Mouse (Mus musculus) brain, embryonic 14.5 days (tissue): ENCODE measurements around the gene 2010111I01Rik. TPM values are rescaled to one million over a fixed set of nuclear protein-coding genes. Genes with fewer than 3 reads are reported as not detected.
"Not testable (repeated sequence)": the region's sequence is repeated elsewhere in the genome, so short reads cannot be mapped to it uniquely, and the experiment has no call there.

ENCODE experiments used
- DNase-seq: peaks from one replicate; pipeline ENCODE4 v3.0.0-alpha.2; 2011; ENCODE audit warnings: low read depth
- CTCF ChIP-seq: fragments of 200-500 bp; IDR thresholded peaks from 2 replicates; pipeline ENCODE4 v1.5.1; 2012; ENCODE audit warnings: inconsistent platforms, mild to moderate bottlenecking, moderate library complexity, borderline replicate concordance; ENCODE audit not compliant: insufficient read depth, insufficient read length; ENCODE audit errors: extremely low read depth
- POLR2A ChIP-seq: fragments of 200-500 bp; IDR thresholded peaks from 2 replicates; pipeline ENCODE4 v1.6.1; 2012; ENCODE audit warnings: mild to moderate bottlenecking, inconsistent platforms, borderline replicate concordance; ENCODE audit not compliant: poor library complexity, insufficient read depth, insufficient read length, severe bottlenecking; ENCODE audit errors: extremely low read depth
- polyA plus RNA-seq: library from polyadenylated mRNA; depleted of rRNA; stranded (reverse); fragments of >200 nt; gene quantifications from 2 replicates; pipeline ENCODE4 v1.2.3, GENCODE M21; 2012

The 2010111I01Rik gene
- polyA plus RNA-seq, 1 experiment, result 27.2 TPM

DNA sequence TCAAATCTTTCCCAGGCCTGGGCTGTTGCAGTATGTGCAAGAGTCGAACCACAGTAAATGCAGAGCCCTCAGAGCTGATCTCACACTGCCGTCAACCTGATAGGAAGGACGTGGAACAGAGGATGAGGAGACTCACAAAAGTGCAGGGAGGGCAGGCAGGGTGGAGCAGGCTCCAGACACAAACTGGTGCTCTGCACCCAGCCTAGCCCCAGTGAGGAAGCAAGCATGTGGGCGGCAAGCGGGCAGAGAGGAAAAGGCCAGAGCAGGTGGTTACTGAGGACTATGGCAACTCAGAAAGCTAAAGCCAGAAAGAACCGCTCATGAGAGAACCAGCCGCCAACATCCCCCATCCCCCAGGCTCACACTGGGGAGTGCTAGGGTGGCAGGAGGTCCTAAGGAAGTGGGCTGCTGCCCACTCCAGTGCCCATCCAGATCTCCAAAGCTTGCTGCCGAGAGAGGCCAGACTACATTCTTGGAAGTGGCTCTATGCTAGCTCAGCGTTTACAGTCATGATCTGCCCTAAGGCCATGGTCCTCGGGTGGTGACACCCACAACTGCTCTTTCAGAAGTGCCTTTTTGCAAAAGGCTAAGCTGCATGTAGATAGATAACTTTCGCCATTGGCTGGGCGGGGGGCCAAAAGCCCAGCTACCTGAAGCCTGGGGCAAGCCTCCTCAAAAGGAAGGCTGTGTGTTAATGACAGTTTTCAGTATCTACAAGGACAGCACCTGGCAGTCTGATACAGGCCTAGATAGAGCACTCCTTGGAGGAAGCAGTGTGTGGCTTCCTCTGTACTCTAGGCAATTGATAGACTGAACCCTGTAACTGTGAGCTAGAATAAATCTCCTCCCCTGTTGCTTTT lies 349.3 kb downstream of the 2010111I01Rik start:
- TF ChIP-seq CTCF, result no peak
- TF ChIP-seq POLR2A, result no peak
- DNase-seq, result no peak

DNA sequence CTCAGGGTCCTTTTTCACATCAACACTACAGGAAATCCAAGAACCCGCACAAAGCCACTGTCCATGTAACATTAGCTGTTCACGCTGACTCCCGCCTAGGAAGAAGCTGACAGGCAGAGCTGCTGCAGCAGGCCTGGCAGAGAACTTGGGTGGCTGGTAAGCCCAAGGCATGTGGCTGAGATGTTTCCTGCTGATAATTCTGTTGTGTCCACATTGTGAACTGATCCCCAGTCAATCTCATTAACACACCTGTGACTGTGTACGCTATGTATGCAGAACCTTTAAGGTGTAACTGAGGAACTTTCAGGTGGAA lies 349.9 kb downstream of the 2010111I01Rik start:
- TF ChIP-seq CTCF (no peak), POLR2A (no peak)
- DNase-seq, result no peak

DNA sequence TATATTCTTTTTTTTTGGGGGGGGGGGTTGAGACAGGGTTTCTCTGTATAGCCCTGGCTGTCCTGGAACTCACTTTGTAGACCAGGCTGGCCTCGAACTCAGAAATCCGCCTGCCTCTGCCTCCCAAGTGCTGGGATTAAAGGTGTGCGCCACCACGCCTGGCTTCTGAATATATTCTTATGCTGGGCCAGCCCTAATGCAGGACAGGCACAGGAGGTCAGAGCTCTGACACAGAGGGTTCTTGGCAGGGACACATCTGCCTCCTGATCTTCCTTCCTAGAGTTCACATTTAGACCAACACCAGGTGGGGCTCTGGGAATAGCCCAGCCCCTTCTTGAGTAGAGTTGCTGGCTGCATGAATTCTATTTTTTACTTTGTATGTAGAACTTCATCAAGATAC lies 350.4 kb downstream of the 2010111I01Rik start:
- not testable (repeated sequence) for DNase-seq

DNA sequence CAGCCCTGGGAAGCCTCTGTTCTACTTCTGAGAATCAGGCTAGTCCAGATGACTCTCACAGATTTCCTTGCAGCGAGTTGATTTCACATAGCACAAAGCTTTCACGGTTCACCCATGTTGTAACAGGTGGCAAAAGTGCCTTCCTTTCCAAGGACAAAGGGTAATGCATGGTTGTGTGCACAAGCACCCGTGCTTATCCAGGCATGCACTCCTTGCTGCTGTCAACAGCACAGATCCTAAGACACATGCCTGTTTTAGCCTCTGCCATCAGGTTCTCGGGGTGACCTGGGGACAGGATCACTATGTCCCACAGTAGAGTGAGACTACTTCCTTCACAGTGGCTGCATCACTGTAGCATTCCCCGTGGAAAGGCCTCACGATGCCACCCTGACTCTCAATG lies 351.1 kb downstream of the 2010111I01Rik start:
- no peak for TF ChIP-seq CTCF
- TF ChIP-seq POLR2A, result no peak
- no peak for DNase-seq

DNA sequence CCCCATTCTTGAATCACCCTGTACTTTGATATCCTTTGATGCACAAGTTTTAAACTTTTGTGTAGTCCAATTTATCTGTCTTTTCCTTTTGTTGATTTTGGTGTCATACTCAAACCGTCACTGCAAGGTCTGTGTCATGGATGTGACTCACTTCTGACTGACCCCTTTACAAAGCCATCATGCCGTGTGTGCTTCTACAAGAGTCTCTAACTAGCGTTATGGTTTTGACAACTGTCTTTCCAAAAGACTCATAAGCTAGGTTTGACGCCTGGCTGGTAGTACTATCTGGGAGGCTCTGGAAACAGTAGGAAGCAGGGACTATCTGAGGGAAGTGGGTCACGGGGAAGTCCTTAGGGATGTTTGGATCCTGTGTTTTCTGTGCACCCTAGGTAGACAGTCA lies 351.7 kb downstream of the 2010111I01Rik start:
- no peak for DNase-seq
- TF ChIP-seq POLR2A (no peak), CTCF (no peak)

DNA sequence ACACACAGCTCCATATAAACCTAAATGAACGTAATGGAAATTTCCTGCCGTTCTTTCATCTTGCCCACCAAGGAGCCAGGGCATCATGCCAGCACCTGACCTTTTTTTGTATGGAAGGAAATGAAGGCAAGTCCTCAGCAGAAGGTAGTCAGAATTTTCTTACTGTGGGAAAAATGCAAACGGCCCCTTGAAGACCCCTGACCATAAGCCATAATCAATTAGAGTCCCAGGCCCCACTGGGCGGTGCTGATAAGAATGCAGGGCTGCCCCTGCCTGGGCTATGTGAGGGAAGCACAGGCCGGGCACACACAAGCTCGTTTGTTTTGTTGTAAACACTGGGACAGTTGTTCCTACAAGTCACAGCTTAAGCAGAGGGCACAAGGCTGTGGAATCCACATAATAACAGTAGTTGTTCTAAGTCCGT lies 353.0 kb downstream of the 2010111I01Rik start:
- DNase-seq, result peak; percentile 52

DNA sequence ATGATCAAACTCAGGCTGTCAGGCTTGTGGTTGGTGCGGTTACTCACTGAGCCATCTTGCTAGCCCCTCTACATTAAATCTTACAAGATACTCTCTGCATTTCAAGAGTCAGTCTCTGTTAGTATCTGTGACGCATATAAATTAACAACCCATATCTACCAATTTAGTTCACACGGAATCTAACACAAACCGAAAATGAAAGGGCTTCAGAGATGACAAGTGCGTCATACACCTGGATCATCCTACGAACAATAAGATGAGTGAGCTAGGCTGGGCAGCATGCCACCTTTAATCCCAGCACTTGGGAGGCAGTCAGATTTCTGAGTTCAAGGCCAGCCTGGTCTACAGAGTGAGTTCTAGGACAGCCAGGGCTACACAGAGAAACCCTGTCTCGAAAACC lies 355.1 kb downstream of the 2010111I01Rik start:
- no peak for DNase-seq
- no peak for TF ChIP-seq CTCF
- TF ChIP-seq POLR2A, result no peak

More for the DNA sequence above, 353.0 kb downstream of the 2010111I01Rik start:
- TF ChIP-seq CTCF, result no peak
- no peak for TF ChIP-seq POLR2A

GRCm38 (mm10) chr13:63321689-63322088 lies 357.0 kb downstream of the 2010111I01Rik start:
- TF ChIP-seq POLR2A (no peak), CTCF (no peak)
- no peak for DNase-seq

DNA sequence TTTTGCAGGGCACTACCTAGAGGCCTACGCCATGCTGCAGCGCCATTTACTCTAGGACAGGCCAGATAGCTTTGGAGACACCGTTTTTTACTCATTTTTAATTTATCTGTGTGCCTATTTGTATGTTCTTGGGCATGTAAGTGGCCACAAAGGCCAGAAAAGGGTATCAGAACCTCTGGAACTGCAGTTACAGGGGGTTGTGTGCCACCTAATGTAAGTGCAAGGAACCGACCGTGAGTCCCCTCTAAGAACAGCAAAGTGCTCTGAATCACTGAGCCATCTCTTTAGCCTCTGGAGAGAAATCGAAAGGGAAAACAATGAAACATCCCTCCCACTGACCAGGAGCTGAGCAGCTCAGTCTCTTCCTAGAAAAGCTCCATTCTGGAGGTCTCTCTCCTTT lies 358.1 kb downstream of the 2010111I01Rik start:
- no peak for DNase-seq
- TF ChIP-seq CTCF (no peak), POLR2A (no peak)

DNA sequence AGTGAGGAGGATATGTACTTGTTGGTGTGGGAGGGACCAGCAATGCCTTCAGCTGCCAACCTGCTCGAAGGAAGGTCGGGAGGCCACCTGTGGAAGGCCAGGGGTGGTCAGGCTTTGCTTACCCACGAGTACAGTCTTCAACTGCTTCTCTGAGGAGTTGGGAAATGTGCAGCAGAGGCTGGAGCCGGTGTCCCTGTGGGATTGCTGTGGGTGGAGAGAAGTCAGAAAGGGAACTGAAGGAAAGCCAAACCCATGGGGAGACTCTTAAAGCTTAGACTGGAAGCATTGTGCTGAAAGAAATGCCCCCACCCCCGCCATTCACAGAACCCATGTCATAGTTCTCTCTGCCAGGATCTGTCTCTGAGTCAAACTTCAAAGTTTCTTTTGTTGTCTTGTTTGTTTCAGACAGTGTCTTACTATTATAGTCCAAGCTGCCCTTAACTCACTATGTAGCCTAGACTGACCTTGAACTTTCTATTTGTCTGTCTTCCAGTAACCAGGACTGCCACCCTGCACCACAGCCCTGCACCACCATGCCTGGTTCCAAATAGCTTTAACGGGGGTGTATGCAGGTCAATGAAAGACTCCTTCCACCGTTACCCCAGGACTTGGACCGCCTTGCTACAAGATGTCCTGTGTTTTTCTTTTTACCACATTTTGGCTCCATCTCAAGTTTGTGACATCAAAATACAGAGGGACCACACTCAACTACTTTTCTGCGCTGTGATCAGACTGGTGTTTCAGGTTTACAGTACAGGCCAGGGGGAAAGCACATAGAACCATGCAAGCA lies 358.8 kb downstream of the 2010111I01Rik start:
- no peak for DNase-seq
- no peak for TF ChIP-seq POLR2A
- no peak for TF ChIP-seq CTCF

GRCm38 (mm10) chr13:63324311-63324710 lies 359.6 kb downstream of the 2010111I01Rik start:
- no peak for DNase-seq
- TF ChIP-seq CTCF, result no peak
- no peak for TF ChIP-seq POLR2A

DNA sequence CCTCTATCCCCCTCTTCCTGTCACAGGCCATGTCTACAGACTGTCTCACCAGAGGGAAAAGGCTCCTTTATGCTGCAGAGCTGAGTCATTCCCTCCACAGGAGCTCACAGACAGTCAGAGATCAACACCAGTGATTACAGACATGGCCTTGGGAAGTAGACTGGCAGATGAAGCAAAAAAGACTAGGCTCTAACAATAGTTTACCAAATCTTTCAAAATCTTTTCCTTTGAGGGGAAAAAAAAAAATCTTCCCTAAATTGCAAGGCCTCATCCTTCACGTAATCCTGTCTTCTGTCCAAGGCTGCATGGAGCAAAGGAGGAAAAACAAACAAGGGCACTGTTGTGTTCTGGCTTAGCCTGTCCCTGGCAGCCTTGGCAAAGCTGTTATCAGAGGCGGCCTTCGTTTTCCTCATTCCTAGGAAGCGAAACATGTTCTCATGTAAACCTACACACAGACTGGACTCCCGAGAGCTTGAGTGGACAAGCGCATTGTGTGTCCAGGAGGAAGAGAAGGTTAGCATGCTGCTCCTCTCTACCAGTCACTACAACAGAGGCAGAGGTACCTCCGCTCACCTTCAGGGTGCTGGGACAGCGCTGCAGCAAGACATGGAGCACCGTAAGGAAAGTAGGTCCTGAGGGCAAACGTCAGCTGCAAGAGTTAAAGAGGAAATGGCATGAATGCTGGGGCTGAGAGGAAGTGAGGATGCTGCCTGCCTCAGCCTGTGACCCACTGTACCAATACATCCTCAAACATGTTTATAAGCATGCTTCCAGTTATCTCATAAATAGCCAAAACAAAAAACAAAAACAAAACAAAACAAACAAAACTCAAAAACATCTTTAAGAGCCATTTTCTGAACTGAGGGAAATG lies 360.5 kb downstream of the 2010111I01Rik start:
- DNase-seq, result no peak
- TF ChIP-seq CTCF (no peak), POLR2A (no peak)

DNA sequence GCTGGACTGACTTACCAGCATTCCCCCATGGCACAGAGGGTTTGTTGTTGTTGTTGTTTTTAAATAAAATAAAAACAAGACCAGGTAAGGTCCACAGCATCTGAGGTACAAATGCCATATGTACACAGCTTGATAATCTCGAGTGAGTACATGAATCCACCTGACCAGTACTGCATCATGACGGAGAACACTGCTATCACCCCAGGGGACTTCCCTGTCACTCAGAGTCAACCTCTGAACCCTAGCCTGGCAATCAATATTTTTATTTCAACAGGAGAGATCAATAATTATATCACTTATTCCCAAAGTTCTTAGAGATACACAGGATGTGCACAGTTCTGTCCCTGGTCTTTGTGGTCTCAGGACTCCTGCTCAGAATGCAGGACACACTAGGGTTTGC lies 361.3 kb downstream of the 2010111I01Rik start:
- no peak for TF ChIP-seq POLR2A
- DNase-seq, result no peak
